Mouse (Mus musculus): ENCODE measurements around the gene Litaf.

The Litaf gene

GRCm38 (mm10) chr16:11066029-11066832, at the start of gene Litaf:
Gene Litaf (minus strand): TSS chr16:11066157.
- DNase-seq (ENCODE audit: low read depth, low spot score): peak; percentile 99

- peak; percentile 12 for DNase-seq (ENCODE audit: low read depth, low spot score)
Observed at GRCm38 (mm10) chr16:11109198-11109740, 43.3 kb upstream of the Litaf start.

GRCm38 (mm10) chr16:11104905-11105304, 38.9 kb upstream of the Litaf start:
- DNase-seq (ENCODE audit: low read depth, low spot score): no peak

- DNase-seq (ENCODE audit: low read depth, low spot score): no peak
Observed at GRCm38 (mm10) chr16:11097301-11097700, 31.3 kb upstream of the Litaf start.

GRCm38 (mm10) chr16:11093717-11094386, 27.9 kb upstream of the Litaf start:
- no peak for DNase-seq (ENCODE audit: low read depth, low spot score)

- DNase-seq (ENCODE audit: low read depth, low spot score): no peak
Observed at GRCm38 (mm10) chr16:11092523-11092922, 26.6 kb upstream of the Litaf start.

- no peak for DNase-seq (ENCODE audit: low read depth, low spot score)
Observed at GRCm38 (mm10) chr16:11092061-11092460, 26.1 kb upstream of the Litaf start.

GRCm38 (mm10) chr16:11090836-11091570, 25.0 kb upstream of the Litaf start:
- DNase-seq (ENCODE audit: low read depth, low spot score): no peak

GRCm38 (mm10) chr16:11086856-11087588, 21.1 kb upstream of the Litaf start:
- no peak for DNase-seq (ENCODE audit: low read depth, low spot score)

- no peak for DNase-seq (ENCODE audit: low read depth, low spot score)
Observed at GRCm38 (mm10) chr16:11086299-11086698, 20.3 kb upstream of the Litaf start.

GRCm38 (mm10) chr16:11084181-11084580, 18.2 kb upstream of the Litaf start:
- no peak for DNase-seq (ENCODE audit: low read depth, low spot score)

GRCm38 (mm10) chr16:11078216-11078869, 12.4 kb upstream of the Litaf start:
- no peak for DNase-seq (ENCODE audit: low read depth, low spot score)

- DNase-seq (ENCODE audit: low read depth, low spot score): no peak
Observed at GRCm38 (mm10) chr16:11077601-11078201, 11.7 kb upstream of the Litaf start.

- no peak for DNase-seq (ENCODE audit: low read depth, low spot score)
Observed at GRCm38 (mm10) chr16:11073060-11073459, 7.1 kb upstream of the Litaf start.

- DNase-seq (ENCODE audit: low read depth, low spot score): no peak
Observed at GRCm38 (mm10) chr16:11072454-11072853, 6.5 kb upstream of the Litaf start.

- no peak for DNase-seq (ENCODE audit: low read depth, low spot score)
Observed at GRCm38 (mm10) chr16:11071887-11072286, 5.9 kb upstream of the Litaf start.

GRCm38 (mm10) chr16:11071176-11071575, 5.2 kb upstream of the Litaf start:
- DNase-seq (ENCODE audit: low read depth, low spot score): no peak

GRCm38 (mm10) chr16:11069710-11070420, 3.9 kb upstream of the Litaf start:
- DNase-seq (ENCODE audit: low read depth, low spot score): no peak

- DNase-seq (ENCODE audit: low read depth, low spot score): no peak
Observed at GRCm38 (mm10) chr16:11069271-11069670, 3.3 kb upstream of the Litaf start.

GRCm38 (mm10) chr16:11068666-11069065, 2.7 kb upstream of the Litaf start:
- DNase-seq (ENCODE audit: low read depth, low spot score): no peak
